Mouse (Mus musculus): ENCODE data around the gene Ccdc97. TPM values are rescaled to one million over a fixed set of nuclear protein-coding genes. Genes with fewer than 3 reads are reported as not detected.
"Not testable (repeated sequence)": the region's sequence is repeated elsewhere in the genome, so short reads cannot be mapped to it uniquely, and the experiment has no call there.

Ccdc97 gene
- polyA plus RNA-seq, 1 experiment from 2014 or later, result 19.2 TPM

GRCm38 (mm10) chr7:25753076-25753475 is 34.2 kb upstream of the Ccdc97 start:
- peak overlapping the region; percentile 80 for H3K4me2 ChIP-seq
- H3K4me1 ChIP-seq, result peaks cover 20% of the 10 kb centered on the region
- H3K36me3 ChIP-seq, result peaks cover 36% of the 10 kb centered on the region
- ATAC-seq (ENCODE audit: borderline replicate concordance, extremely low read depth, low FRiP score, low TSS enrichment), result no peak
- no peaks in the 10 kb centered on the region for H3K27me3 ChIP-seq
- H3K9ac ChIP-seq, result peak overlapping the region; percentile 99
- 0 out of 2 replicates have a peak overlapping the region, but pooled peaks have one; percentile 97 for H3K27ac ChIP-seq
- peak overlapping the region; percentile 95 for H3K4me3 ChIP-seq
- H3K9me3 ChIP-seq, result no peaks in the 10 kb centered on the region

- peaks cover 94% of the 10 kb centered on the region for H3K36me3 ChIP-seq
- H3K4me2 ChIP-seq, result no peak overlapping the region
- H3K27me3 ChIP-seq, result no peaks in the 10 kb centered on the region
- no peak overlapping the region for H3K9ac ChIP-seq
- no peak for ATAC-seq (ENCODE audit: borderline replicate concordance, extremely low read depth, low FRiP score, low TSS enrichment)
- H3K27ac ChIP-seq, result no peak overlapping the region
- peaks cover under 1% of the 10 kb centered on the region; the same call in 1 of the 2 replicates for H3K4me1 ChIP-seq
- no peak overlapping the region for H3K4me3 ChIP-seq
- WGBS, result 42% methylated on average over 3 of the region's 3 CpGs
- H3K9me3 ChIP-seq, result no peaks in the 10 kb centered on the region
These were observed 28.0 kb upstream of the Ccdc97 start for GRCm38 (mm10) chr7:25746844-25747243.

GRCm38 (mm10) chr7:25738277-25738676 is 19.4 kb upstream of the Ccdc97 start:
- Histone ChIP-seq H3K4me2 (no peak overlapping the region), H3K9me3 (no peaks in the 10 kb centered on the region), H3K4me1 (no peaks in the 10 kb centered on the region), H3K27me3 (no peaks in the 10 kb centered on the region), H3K27ac (no peak overlapping the region), H3K4me3 (no peak overlapping the region), H3K9ac (no peak overlapping the region), H3K36me3 (peaks cover 95% of the 10 kb centered on the region)
- no peak for ATAC-seq (ENCODE audit: borderline replicate concordance, extremely low read depth, low FRiP score, low TSS enrichment)
- 85% methylated on average over 3 of the region's 3 CpGs for WGBS

GRCm38 (mm10) chr7:25736920-25737319 is 18.0 kb upstream of the Ccdc97 start:
- no peak overlapping the region for H3K4me3 ChIP-seq
- WGBS, result 91% methylated on average over 2 of the region's 2 CpGs

GRCm38 (mm10) chr7:25734991-25735390 is 16.1 kb upstream of the Ccdc97 start:
- H3K4me1 ChIP-seq, result no peaks in the 10 kb centered on the region
- H3K4me2 ChIP-seq, result no peak overlapping the region
- 43% methylated on average over 4 of the region's 4 CpGs for WGBS
- H3K27ac ChIP-seq, result no peak overlapping the region
- ATAC-seq (ENCODE audit: borderline replicate concordance, extremely low read depth, low FRiP score, low TSS enrichment), result no peak
- H3K9me3 ChIP-seq, result no peaks in the 10 kb centered on the region
- H3K9ac ChIP-seq, result no peak overlapping the region
- no peak overlapping the region for H3K4me3 ChIP-seq
- peaks cover 94% of the 10 kb centered on the region for H3K36me3 ChIP-seq
- no peaks in the 10 kb centered on the region for H3K27me3 ChIP-seq

More at GRCm38 (mm10) chr7:25736920-25737319, 18.0 kb upstream of the Ccdc97 start:
- Histone ChIP-seq H3K9me3 (no peaks in the 10 kb centered on the region), H3K4me1 (no peaks in the 10 kb centered on the region), H3K27me3 (no peaks in the 10 kb centered on the region), H3K27ac (no peak overlapping the region), H3K9ac (no peak overlapping the region), H3K36me3 (peaks cover 95% of the 10 kb centered on the region), H3K4me2 (no peak overlapping the region)
- ATAC-seq (ENCODE audit: borderline replicate concordance, extremely low read depth, low FRiP score, low TSS enrichment), result no peak

GRCm38 (mm10) chr7:25731294-25732055 is 12.6 kb upstream of the Ccdc97 start:
- Histone ChIP-seq H3K4me3 (no peak overlapping the region), H3K36me3 (peaks cover 94% of the 10 kb centered on the region), H3K4me1 (no peaks in the 10 kb centered on the region), H3K27me3 (no peaks in the 10 kb centered on the region), H3K9me3 (no peaks in the 10 kb centered on the region), H3K4me2 (no peak overlapping the region), H3K9ac (no peak overlapping the region), H3K27ac (no peak overlapping the region)
- WGBS, result 84% methylated on average over 8 of the region's 8 CpGs
- no peak for ATAC-seq (ENCODE audit: borderline replicate concordance, extremely low read depth, low FRiP score, low TSS enrichment)

GRCm38 (mm10) chr7:25729862-25730261 is 11.0 kb upstream of the Ccdc97 start:
- Histone ChIP-seq H3K9ac (no peak overlapping the region), H3K4me2 (no peak overlapping the region), H3K36me3 (peaks cover 95% of the 10 kb centered on the region), H3K9me3 (no peaks in the 10 kb centered on the region), H3K27ac (no peak overlapping the region), H3K4me3 (no peak overlapping the region), H3K4me1 (no peaks in the 10 kb centered on the region), H3K27me3 (no peaks in the 10 kb centered on the region)
- WGBS, result 95% methylated on average over 2 of the region's 2 CpGs
- no peak for ATAC-seq (ENCODE audit: borderline replicate concordance, extremely low read depth, low FRiP score, low TSS enrichment)

- 24% methylated on average over 2 of the region's 2 CpGs for WGBS
- no peak for ATAC-seq (ENCODE audit: borderline replicate concordance, extremely low read depth, low FRiP score, low TSS enrichment)
- H3K36me3 ChIP-seq, result peaks cover 95% of the 10 kb centered on the region
- no peak overlapping the region for H3K9ac ChIP-seq
- H3K4me1 ChIP-seq, result no peaks in the 10 kb centered on the region
- no peaks in the 10 kb centered on the region for H3K9me3 ChIP-seq
- no peak overlapping the region for H3K4me3 ChIP-seq
- H3K4me2 ChIP-seq, result no peak overlapping the region
- no peak overlapping the region for H3K27ac ChIP-seq
- H3K27me3 ChIP-seq, result no peaks in the 10 kb centered on the region
These were observed 10.5 kb upstream of the Ccdc97 start for GRCm38 (mm10) chr7:25729396-25729795.

GRCm38 (mm10) chr7:25727800-25728199 is 8.9 kb upstream of the Ccdc97 start:
- H3K4me1 ChIP-seq, result no peaks in the 10 kb centered on the region
- 92% methylated on average over 5 of the region's 5 CpGs for WGBS
- H3K27me3 ChIP-seq, result no peaks in the 10 kb centered on the region
- H3K9me3 ChIP-seq, result no peaks in the 10 kb centered on the region
- no peak overlapping the region for H3K4me2 ChIP-seq
- H3K27ac ChIP-seq, result no peak overlapping the region
- H3K36me3 ChIP-seq, result peaks cover 97% of the 10 kb centered on the region
- no peak for ATAC-seq (ENCODE audit: borderline replicate concordance, extremely low read depth, low FRiP score, low TSS enrichment)
- H3K4me3 ChIP-seq, result no peak overlapping the region
- no peak overlapping the region for H3K9ac ChIP-seq

GRCm38 (mm10) chr7:25725886-25726285 is 7.0 kb upstream of the Ccdc97 start:
- H3K4me3 ChIP-seq, result no peak overlapping the region
- ATAC-seq (ENCODE audit: borderline replicate concordance, extremely low read depth, low FRiP score, low TSS enrichment), result no peak
- peaks cover 95% of the 10 kb centered on the region for H3K36me3 ChIP-seq
- no peak overlapping the region for H3K9ac ChIP-seq
- H3K4me1 ChIP-seq, result no peaks in the 10 kb centered on the region
- WGBS, result 81% methylated on average over 19 of the region's 19 CpGs
- no peak overlapping the region for H3K27ac ChIP-seq
- H3K4me2 ChIP-seq, result no peak overlapping the region
- H3K9me3 ChIP-seq, result no peaks in the 10 kb centered on the region
- no peaks in the 10 kb centered on the region for H3K27me3 ChIP-seq

- H3K4me1 ChIP-seq, result peaks cover 20% of the 10 kb centered on the region
- H3K36me3 ChIP-seq, result peaks cover 64% of the 10 kb centered on the region
- H3K27me3 ChIP-seq; H3K4me3 ChIP-seq; H3K9me3 ChIP-seq; ATAC-seq (ENCODE audit: borderline replicate concordance, extremely low read depth, low FRiP score, low TSS enrichment); H3K27ac ChIP-seq; H3K9ac ChIP-seq; H3K4me2 ChIP-seq: not testable (repeated sequence)
These were observed 2.9 kb upstream of the Ccdc97 start for GRCm38 (mm10) chr7:25721776-25722175.

- 79% methylated on average over 5 of the region's 5 CpGs for WGBS
- no peak for ATAC-seq (ENCODE audit: borderline replicate concordance, extremely low read depth, low FRiP score, low TSS enrichment)
- Histone ChIP-seq H3K9ac (no peak overlapping the region), H3K4me2 (no peak overlapping the region), H3K4me1 (peaks cover 20% of the 10 kb centered on the region), H3K4me3 (no peak overlapping the region), H3K36me3 (peaks cover 59% of the 10 kb centered on the region), H3K27ac (no peak overlapping the region), H3K9me3 (no peaks in the 10 kb centered on the region), H3K27me3 (no peaks in the 10 kb centered on the region)
These were observed 1.9 kb upstream of the Ccdc97 start for GRCm38 (mm10) chr7:25720760-25721159.

Measured in lung, embryonic 15.5 days (tissue).